Comparison of ENCODE assay signal across 13 mouse cellular contexts in genomic region chr1:59523378-59523958, GRCm38 (mm10). TPM values are rescaled to one million over a fixed set of nuclear protein-coding genes. Genes with fewer than 3 reads are reported as not detected.
DNase-seq lines count a peak whose midpoint lies in the region; ATAC-seq and TF ChIP-seq lines count a peak whose summit lies in the region.
"Had no signal": no experiment of that assay in that cellular context is flagged by ENCODE, and none has a peak within 500 bp of the region (broad histone marks: within the 10 kb centered on the region; RNA-seq: fewer than 3 reads in every experiment).

No protein-coding gene starts in this region.

- no peak overlapping the region for H3K27ac ChIP-seq in heart, adult 2 months
- H3K27ac ChIP-seq in lung, postnatal 0 days (ENCODE audit: low read length), result no peak overlapping the region
- peak overlapping the region; percentile 50; the same call in 1 of the 2 replicates for H3K27ac ChIP-seq in cortical plate, adult 2 months (ENCODE audit: insufficient read depth, low read length)
- H3K27ac ChIP-seq: heart, embryonic 10.5 days; limb, embryonic 13.5 days had no signal

- no peak overlapping the region for H3K4me2 ChIP-seq in lung, postnatal 0 days (replicated peaks; ENCODE audit: low read depth, low read length)
- H3K4me2 ChIP-seq: limb, embryonic 13.5 days had no signal

- no peak overlapping the region for H3K4me3 ChIP-seq in heart, adult 2 months
- H3K4me3 ChIP-seq in lung, postnatal 0 days (ENCODE audit: low read depth, low read length), result no peak overlapping the region
- no peak overlapping the region for H3K4me3 ChIP-seq in cortical plate, adult 2 months (ENCODE audit: insufficient read depth, low read length)
- H3K4me3 ChIP-seq: heart, embryonic 10.5 days; limb, embryonic 13.5 days had no signal

- peak; percentile 9; the same call in 1 of the 2 replicates for TF ChIP-seq CTCF in heart, adult 2 months (IDR thresholded peaks at IDR 0.05)
- peak; percentile 47 for TF ChIP-seq CTCF in lung, postnatal 0 days (IDR thresholded peaks at IDR 0.05)
- TF ChIP-seq CTCF in cortical plate, adult 2 months (IDR thresholded peaks at IDR 0.05; ENCODE audit: extremely low read depth, insufficient read depth, low read length), result no peak

- no peaks in the 10 kb centered on the region for H3K4me1 ChIP-seq in heart, adult 2 months (ENCODE audit: control insufficient read depth, insufficient read depth, low read length)
- 0 out of 2 replicates have a peak, but pooled peaks cover 2% of the 10 kb centered on the region for H3K4me1 ChIP-seq in lung, postnatal 0 days (ENCODE audit: insufficient read depth, low read depth, low read length)
- no peaks in the 10 kb centered on the region; the same call in 1 of the 2 replicates for H3K4me1 ChIP-seq in cortical plate, adult 2 months (ENCODE audit: control insufficient read depth, insufficient read depth, low read length)

- no peak for ATAC-seq in lung, postnatal 0 days
- ATAC-seq: inflammation-experienced regulatory T-cells, adult 6 months had no signal

- intact Hi-C loops in heart, adult 2 months (cut with DNase I), result no loop called here

- WGBS in heart, adult 2 months, result 81% methylated on average over 5 of the region's 5 CpGs
- WGBS in lung, postnatal 0 days, result 75% methylated on average over 5 of the region's 5 CpGs

- no peaks in the 10 kb centered on the region for H3K79me2 ChIP-seq in heart, adult 2 months (replicated peaks; ENCODE audit: control insufficient read depth, insufficient read depth, low read length)

- no peaks in the 10 kb centered on the region for H3K27me3 ChIP-seq in heart, adult 2 months (ENCODE audit: control insufficient read depth, insufficient read depth, low read length)
- H3K27me3 ChIP-seq in lung, postnatal 0 days (replicated peaks; ENCODE audit: insufficient read depth, low read length), result no peaks in the 10 kb centered on the region

- no peak for TF ChIP-seq EP300 in heart, adult 2 months (IDR thresholded peaks at IDR 0.05; ENCODE audit: insufficient read depth, low read depth, low read length)
- TF ChIP-seq EP300 in lung, postnatal 0 days (IDR thresholded peaks at IDR 0.05), result no peak

- no peaks in the 10 kb centered on the region for H3K9me3 ChIP-seq in lung, postnatal 0 days (ENCODE audit: low read length)
- H3K9me3 ChIP-seq: heart, embryonic 10.5 days had no signal

- H3K36me3 ChIP-seq in heart, adult 2 months (ENCODE audit: control insufficient read depth, insufficient read depth, low read length), result no peaks in the 10 kb centered on the region
- no peaks in the 10 kb centered on the region for H3K36me3 ChIP-seq in lung, postnatal 0 days (ENCODE audit: insufficient read depth, low read length)
- H3K36me3 ChIP-seq: heart, embryonic 10.5 days; limb, embryonic 13.5 days had no signal

- no peak for DNase-seq in heart, adult 2 months
- no peak for DNase-seq in heart, adult 11 months
- DNase-seq in lung, postnatal 0 days (ENCODE audit: low spot score), result no peak
- no peak for DNase-seq in lung, postnatal 14 days
- peak; percentile 22 for DNase-seq in naive thymus-derived CD4-positive, alpha-beta T cell, adult 2 months (ENCODE audit: low read depth)
- DNase-seq in yolk sac, embryonic 10.5 days (ENCODE audit: low spot score), result no peak
- no peak for DNase-seq in adrenal gland, adult 8-10 months
- DNase-seq: cerebellum, adult 11-12 months had no signal

- H3K9ac ChIP-seq in heart, adult 2 months (ENCODE audit: low read depth, low read length), result no peak overlapping the region
- no peak overlapping the region for H3K9ac ChIP-seq in lung, postnatal 0 days (replicated peaks; ENCODE audit: low read depth)
- H3K9ac ChIP-seq: limb, embryonic 13.5 days had no signal

- no peak for TF ChIP-seq POLR2A in heart, adult 2 months (IDR thresholded peaks at IDR 0.05; ENCODE audit: insufficient read depth, low read depth, low read length)
- TF ChIP-seq POLR2A in cortical plate, adult 2 months (IDR thresholded peaks at IDR 0.05; ENCODE audit: extremely low read depth, insufficient read depth, low read length), result no peak

RNA-seq across cellular contexts. Expression of gene Gm973, which starts 7.4 kb away (rescaled TPM):
- under 1 TPM in 1 of 2 experiments, not detected in 1; 0.30 TPM for total RNA-seq in heart, adult 2 months (2021)
- 0.29 and 0.45 TPM in 2 replicates for polyA plus RNA-seq in heart, adult 2 months (2012; rRNA removed)
- 5.5 and 8.1 TPM in 2 replicates for polyA plus RNA-seq in lung, postnatal 0 days (2015; fragmentation: Nextera tagmentation; extraction: Ambion mirVana)
- polyA plus RNA-seq in cortical plate, adult 2 months (2012; rRNA removed), result 9.8 and 11.5 TPM in 2 replicates
- 10 to 100 TPM in 2 of 4 experiments, 1 to 10 TPM in 2; 2.2 to 59.5 (median 23.9) TPM for total RNA-seq in adrenal gland, adult 8-10 months (2022)
- polyA plus RNA-seq: C2C12 had no signal

RNA-seq across cellular contexts. Expression of gene Fzd7, which starts 41.2 kb away (rescaled TPM):
- total RNA-seq in heart, adult 2 months (2021), result 1 to 10 TPM; 5.3 to 7.0 TPM
- polyA plus RNA-seq in heart, adult 2 months (2012; rRNA removed), result 5.8 TPM in 2 replicates
- polyA plus RNA-seq in lung, postnatal 0 days (2015; fragmentation: Nextera tagmentation; extraction: Ambion mirVana), result 7.1 and 9.6 TPM in 2 replicates
- polyA plus RNA-seq in cortical plate, adult 2 months (2012; rRNA removed), result 3.2 and 3.3 TPM in 2 replicates
- 10 to 100 TPM; 14.6 to 19.8 (median 15.8) TPM for total RNA-seq in adrenal gland, adult 8-10 months (2022)
